Mouse (Mus musculus) embryo, embryonic 9.5 days (tissue): ENCODE results near the gene Vgf.

ENCODE experiments used
- DNase-seq: peaks from one replicate; pipeline ENCODE4 v3.0.0-alpha.2; 2017; ENCODE audit errors: extremely low spot score

The Vgf gene

GRCm38 (mm10) chr5:137072079-137072960, 46.1 kb downstream of the Vgf start, which contains the start of gene Serpine1:
Gene Serpine1 (minus strand): TSS chr5:137072268.
- peak; percentile 63 for DNase-seq

- no peak for DNase-seq
Measured at GRCm38 (mm10) chr5:137073141-137073540, 46.9 kb downstream of the Vgf start.

GRCm38 (mm10) chr5:137074191-137074651, 48.0 kb downstream of the Vgf start:
- no peak for DNase-seq

- DNase-seq = no peak
Measured at GRCm38 (mm10) chr5:137075726-137076125, 49.5 kb downstream of the Vgf start.

DNA sequence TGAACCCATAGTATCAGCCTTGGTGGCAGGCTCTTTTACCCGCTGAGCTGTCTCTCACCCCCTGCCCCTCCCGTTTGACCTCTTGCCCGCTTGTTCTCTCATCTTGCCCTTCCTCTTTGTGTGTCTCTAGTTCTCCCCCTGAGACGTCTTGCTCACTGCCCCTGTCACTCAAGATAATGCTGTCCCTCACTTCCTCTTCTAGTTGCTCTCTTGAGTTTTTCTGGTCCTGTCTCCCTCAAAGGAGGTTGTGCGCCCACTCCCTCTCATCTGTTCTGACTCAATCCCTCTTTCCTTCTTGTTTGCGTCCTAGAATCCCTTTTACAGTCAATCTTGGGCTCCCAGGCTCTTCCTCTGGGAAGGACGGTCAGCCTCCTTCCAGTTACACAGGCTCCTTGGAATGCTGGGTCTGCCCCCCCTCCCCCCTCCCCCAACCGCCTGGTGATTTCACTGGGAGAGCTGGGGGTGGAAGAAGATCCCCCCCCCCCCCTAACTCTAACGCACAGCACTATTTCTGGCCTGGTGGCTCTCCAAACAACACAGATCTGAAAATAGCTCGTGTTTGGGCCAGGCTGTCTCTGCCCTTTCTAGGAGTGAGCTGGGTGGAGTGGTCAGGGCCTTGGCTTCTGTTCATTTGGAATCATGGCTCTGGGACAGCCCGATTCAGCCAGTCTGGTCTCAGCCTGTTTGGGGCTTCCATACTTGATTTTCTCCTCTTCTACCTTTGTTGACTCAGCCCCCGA, 50.2 kb downstream of the Vgf start:
- peak; percentile 32 for DNase-seq

DNA sequence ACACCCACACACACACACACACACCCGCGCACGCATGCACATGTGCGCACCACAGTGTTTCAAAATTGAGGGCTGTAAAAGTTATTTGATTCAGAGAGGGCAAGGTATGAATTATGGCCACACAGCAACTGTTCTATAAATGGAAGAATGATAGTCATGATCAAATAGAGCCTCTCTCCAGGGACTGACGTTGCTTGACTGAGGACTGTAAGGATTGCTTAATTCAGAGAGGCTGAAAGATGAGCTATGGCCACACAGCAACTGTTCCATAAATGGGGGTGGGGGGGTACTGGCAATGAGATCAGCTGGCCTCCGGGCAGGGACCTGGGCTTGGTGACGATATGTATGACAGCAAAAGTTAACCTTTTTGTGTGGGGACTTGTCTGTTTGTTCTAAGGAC, 51.0 kb downstream of the Vgf start:
- no peak for DNase-seq

DNA sequence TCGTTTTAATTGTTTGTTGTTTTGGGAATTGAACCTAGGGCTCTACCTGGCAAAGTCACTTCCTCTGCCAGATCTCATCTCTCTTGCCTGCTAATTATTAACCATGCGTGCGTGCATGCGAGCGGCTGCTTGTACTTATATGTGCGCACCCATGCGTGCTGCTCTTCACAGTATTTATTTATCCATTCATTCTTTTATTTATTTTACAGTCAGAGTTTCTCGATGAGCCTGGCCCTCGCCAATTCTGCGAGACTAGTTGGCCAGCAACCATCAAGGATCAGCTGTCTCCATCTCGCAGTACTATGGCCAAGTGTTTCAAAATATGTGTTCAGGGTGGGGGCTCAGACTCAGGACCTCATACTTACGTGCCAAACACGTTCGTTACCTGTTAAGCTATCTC, 51.8 kb downstream of the Vgf start:
- no peak for DNase-seq

DNA sequence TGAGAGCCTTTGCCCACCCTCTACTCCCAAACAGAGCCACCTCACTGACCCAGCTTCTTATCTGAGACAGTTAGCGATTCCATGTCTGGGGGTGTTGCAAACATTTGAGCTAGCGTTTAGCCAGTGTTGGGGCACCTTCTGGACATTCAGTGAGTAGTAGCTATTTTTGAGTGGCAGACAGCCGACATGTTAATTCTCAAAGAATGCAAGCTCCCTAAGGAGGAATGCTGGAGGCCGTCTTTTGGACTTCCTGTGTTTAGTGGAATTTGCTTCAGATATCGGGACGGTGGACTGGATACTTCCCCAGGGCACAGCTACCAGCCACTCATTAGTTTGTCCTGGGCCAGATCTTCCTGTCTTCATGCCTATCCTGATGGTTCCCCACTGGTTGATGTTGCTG, 52.4 kb downstream of the Vgf start:
- no peak for DNase-seq

GRCm38 (mm10) chr5:137079849-137080248, 53.7 kb downstream of the Vgf start:
- DNase-seq = no peak
